Mouse (Mus musculus): ENCODE results near the gene Zswim5. TPM values are rescaled to one million over a fixed set of nuclear protein-coding genes. Genes with fewer than 3 reads are reported as not detected.

The Zswim5 gene
- polyA plus RNA-seq, 1 experiment from 2014 or later = 0.43 TPM

- Histone ChIP-seq H3K4me1 (no peaks in the 10 kb centered on the region), H3K4me3 (no peak overlapping the region)
These were observed 15.2 kb upstream of the Zswim5 start for GRCm38 (mm10) chr4:116862023-116862422.

GRCm38 (mm10) chr4:116869898-116870297 is 7.3 kb upstream of the Zswim5 start:
- no peak for ATAC-seq (ENCODE audit: extremely low read depth, insufficient number of reproducible peaks, low FRiP score, low TSS enrichment)
- peaks cover 11% of the 10 kb centered on the region for H3K27me3 ChIP-seq (replicated peaks)
- H3K36me3 ChIP-seq = no peaks in the 10 kb centered on the region
- no peak overlapping the region for H3K4me3 ChIP-seq
- no peak overlapping the region for H3K27ac ChIP-seq (replicated peaks)
- H3K4me2 ChIP-seq = no peak overlapping the region
- no peak overlapping the region for H3K9ac ChIP-seq
- no peaks in the 10 kb centered on the region for H3K9me3 ChIP-seq
- no peaks in the 10 kb centered on the region for H3K4me1 ChIP-seq
- WGBS = 56% methylated on average over 3 of the region's 3 CpGs

More at GRCm38 (mm10) chr4:116862023-116862422, 15.2 kb upstream of the Zswim5 start:
- no peaks in the 10 kb centered on the region for H3K9me3 ChIP-seq
- H3K4me2 ChIP-seq = no peak overlapping the region
- 49% methylated on average over 8 of the region's 8 CpGs for WGBS
- no peak for ATAC-seq (ENCODE audit: extremely low read depth, insufficient number of reproducible peaks, low FRiP score, low TSS enrichment)
- no peaks in the 10 kb centered on the region for H3K36me3 ChIP-seq
- no peak overlapping the region for H3K9ac ChIP-seq
- H3K27ac ChIP-seq (replicated peaks) = no peak overlapping the region
- no peaks in the 10 kb centered on the region for H3K27me3 ChIP-seq (replicated peaks)

DNA sequence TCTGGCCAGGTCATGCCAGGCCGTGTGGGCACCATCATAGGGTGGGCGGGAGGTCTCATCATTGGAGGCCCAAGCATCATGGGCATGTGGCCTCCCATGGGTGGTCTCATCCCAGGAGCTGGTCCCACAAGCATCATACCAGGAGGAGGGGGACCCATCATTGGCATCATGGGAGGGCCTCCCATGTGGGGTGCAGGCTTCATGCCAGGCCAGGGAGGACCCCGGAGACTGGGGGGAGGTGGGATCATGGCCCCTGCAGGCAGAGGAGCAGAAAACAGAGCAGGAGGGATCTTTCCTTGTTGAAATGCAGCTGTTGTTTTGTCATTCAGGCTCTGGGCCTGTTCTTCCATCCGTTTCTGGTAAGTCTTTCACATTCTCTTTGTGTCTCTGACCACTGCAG is 2.6 kb upstream of the Zswim5 start:
- 81% methylated on average over 4 of the region's 4 CpGs for WGBS
- Histone ChIP-seq H3K36me3 (no peaks in the 10 kb centered on the region), H3K4me1 (peaks cover 8% of the 10 kb centered on the region), H3K27ac (replicated peaks) (no peak overlapping the region), H3K9me3 (no peaks in the 10 kb centered on the region), H3K9ac (no peak overlapping the region), H3K27me3 (replicated peaks) (peaks cover 22% of the 10 kb centered on the region), H3K4me2 (no peak overlapping the region), H3K4me3 (no peak overlapping the region)
- no peak for ATAC-seq (ENCODE audit: extremely low read depth, insufficient number of reproducible peaks, low FRiP score, low TSS enrichment)

DNA sequence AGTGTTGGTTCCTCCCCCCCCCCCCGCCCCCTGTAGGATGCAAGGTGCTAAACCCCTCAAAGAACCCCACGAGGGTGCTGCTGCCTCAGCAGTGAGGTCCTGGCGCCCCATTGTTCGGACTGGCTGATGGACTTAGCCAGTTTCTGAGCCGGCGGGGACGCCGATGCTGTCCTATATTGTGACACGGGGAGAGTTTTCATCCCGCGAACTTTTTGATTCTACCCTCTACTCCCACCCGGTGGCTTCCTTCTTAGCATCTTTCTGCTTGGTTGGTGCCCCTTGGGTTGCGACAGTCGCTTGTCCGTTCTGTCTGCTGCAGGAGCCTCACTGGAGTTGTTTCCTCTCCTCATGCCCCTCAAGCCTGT is 564 bp upstream of the Zswim5 start:
- Histone ChIP-seq H3K27ac (replicated peaks) (peak overlapping the region; percentile 87), H3K9ac (peak overlapping the region; percentile 87), H3K4me2 (peak overlapping the region; percentile 94), H3K9me3 (no peaks in the 10 kb centered on the region), H3K4me3 (peak overlapping the region; percentile 90), H3K4me1 (peaks cover 8% of the 10 kb centered on the region), H3K36me3 (no peaks in the 10 kb centered on the region), H3K27me3 (replicated peaks) (peaks cover 17% of the 10 kb centered on the region)
- no peak for ATAC-seq (ENCODE audit: extremely low read depth, insufficient number of reproducible peaks, low FRiP score, low TSS enrichment)
- WGBS = under 1% methylated on average over 15 of the region's 15 CpGs

DNA sequence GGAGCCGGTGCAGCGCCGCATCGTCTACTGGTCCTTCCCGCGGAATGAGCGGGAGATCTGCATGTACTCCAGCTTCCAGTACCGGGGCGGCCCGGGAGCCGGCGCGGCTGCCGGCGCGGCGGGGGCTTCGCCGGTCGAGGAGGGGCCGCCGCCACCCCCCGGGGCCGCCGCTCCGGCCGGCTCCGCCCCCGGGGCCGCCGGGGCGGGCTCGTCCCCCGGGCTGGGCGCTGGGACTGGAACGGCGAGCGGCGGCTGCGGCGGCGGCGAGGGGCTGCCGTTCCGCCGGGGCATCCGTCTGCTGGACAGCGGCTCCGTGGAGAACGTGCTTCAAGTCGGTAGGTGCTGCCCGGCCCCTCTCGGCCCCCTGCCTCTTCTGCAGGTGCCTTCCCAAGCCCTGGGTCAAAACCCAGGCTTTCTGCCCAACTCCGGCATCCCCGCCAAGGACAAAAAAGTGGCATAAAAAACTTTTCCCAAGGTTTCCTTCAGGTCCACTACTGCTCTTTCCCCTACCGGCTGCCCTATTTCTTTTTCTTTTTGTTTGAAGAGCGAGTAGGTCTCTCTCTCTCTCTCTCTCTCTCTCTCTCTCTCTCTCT is 649 bp downstream of the Zswim5 start:
- Histone ChIP-seq H3K4me3 (peak overlapping the region; percentile 90), H3K27me3 (replicated peaks) (peaks cover 17% of the 10 kb centered on the region), H3K4me1 (peaks cover 8% of the 10 kb centered on the region), H3K9me3 (no peaks in the 10 kb centered on the region), H3K9ac (peak overlapping the region; percentile 87), H3K27ac (replicated peaks) (peak overlapping the region; percentile 87), H3K36me3 (no peaks in the 10 kb centered on the region), H3K4me2 (peak overlapping the region; percentile 94)
- 0 out of 2 replicates have a peak, but pooled peaks have one; percentile 8 for ATAC-seq (ENCODE audit: extremely low read depth, insufficient number of reproducible peaks, low FRiP score, low TSS enrichment)
- WGBS = under 1% methylated on average over 44 of the region's 57 CpGs

DNA sequence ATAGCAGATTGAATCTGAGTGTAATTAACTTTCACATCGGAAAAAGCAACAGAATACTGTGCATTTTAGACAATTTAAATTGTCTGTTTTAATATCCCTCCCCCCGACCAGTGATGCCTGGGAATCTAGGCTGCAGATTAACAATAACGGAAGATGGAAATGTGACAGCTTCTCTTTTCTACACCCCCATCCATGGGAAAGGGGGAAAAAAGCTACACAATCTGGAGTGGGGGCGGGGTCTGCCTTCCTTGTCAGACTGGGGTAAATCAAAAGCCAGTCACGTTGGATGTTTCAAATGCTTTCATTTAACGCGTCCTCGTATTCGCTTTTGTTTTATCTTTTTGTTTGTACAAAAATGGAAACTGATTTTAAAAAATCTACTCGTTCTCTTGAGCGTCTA is 1.3 kb downstream of the Zswim5 start:
- ATAC-seq (ENCODE audit: extremely low read depth, insufficient number of reproducible peaks, low FRiP score, low TSS enrichment) = no peak

DNA sequence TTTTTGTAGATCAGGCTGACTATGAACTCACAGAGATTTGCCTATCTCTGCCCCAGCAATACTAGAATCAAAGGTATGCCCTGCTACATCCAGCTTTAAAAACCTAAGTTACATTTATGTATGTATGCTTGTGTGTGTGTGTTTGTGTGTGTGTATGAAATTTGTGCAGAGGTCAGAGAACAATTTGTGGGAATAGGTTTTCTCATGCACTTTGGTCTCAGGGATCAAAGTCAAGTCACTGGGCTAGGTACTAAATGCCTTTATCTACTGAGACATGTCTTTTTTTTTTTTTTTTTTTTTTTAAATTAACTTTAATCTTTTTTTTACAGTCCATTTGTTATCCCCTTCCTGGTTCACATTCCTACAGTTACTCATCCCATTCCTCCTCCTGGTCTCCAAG is 5.5 kb downstream of the Zswim5 start:
- Histone ChIP-seq H3K27ac (replicated peaks) (no peak overlapping the region), H3K9ac (no peak overlapping the region), H3K36me3 (no peaks in the 10 kb centered on the region), H3K9me3 (no peaks in the 10 kb centered on the region), H3K27me3 (replicated peaks) (0 out of 2 replicates have a peak, but pooled peaks cover 3% of the 10 kb centered on the region), H3K4me3 (no peak overlapping the region), H3K4me2 (no peak overlapping the region), H3K4me1 (no peaks in the 10 kb centered on the region)
- ATAC-seq (ENCODE audit: extremely low read depth, insufficient number of reproducible peaks, low FRiP score, low TSS enrichment) = no peak

More for the DNA sequence above, 1.3 kb downstream of the Zswim5 start:
- Histone ChIP-seq H3K9me3 (no peaks in the 10 kb centered on the region), H3K27me3 (replicated peaks) (peaks cover 17% of the 10 kb centered on the region), H3K4me2 (peak overlapping the region; percentile 94), H3K36me3 (no peaks in the 10 kb centered on the region), H3K4me1 (peaks cover 8% of the 10 kb centered on the region), H3K4me3 (peak overlapping the region; percentile 90), H3K27ac (replicated peaks) (peak overlapping the region; percentile 87; the same call in 1 of the 2 replicates), H3K9ac (peak overlapping the region; percentile 87)
- 8% methylated on average over 11 of the region's 11 CpGs for WGBS

DNA sequence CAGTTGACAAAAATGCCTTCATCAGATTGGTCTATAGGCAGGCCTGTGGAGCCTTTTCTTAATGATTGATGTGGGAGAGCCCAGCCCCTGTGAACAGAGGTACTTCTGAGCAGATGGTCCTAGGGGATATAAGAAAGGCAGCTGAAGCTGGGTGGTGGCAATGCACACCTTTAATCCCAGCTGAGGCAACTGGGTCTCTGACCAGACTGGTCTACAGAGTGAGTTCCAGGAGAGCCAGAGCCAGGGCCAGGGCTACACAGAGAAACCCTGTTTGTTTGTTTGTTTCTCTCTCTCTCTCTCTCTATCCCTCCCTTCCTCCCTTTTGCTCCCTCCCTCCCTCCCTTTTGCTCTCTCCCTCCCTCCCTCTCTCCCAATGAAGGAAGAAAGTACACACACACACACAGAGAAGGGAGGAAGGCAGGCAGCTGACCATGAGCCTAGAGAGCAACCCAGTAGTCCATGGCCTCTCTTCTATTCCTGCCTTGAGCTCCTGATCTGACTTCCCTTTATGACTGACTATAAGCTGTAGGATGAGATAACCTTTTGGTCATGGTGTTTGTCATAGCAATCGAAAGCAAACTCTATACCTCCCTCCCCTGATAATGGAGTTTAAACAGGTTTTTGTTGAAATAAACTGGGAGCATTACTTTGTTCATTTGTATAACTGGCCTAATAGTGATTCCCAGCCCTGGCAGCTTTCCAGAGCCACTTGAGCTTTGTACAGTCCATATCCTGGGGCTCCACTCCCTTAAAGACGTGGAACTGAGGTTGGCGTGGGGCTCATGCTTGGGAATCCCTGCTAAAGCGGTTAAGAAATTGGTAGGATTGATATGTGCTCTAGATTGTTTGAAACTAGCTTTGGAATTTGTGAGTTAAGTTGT is 17.3 kb downstream of the Zswim5 start:
- 53% methylated on average over 4 of the region's 4 CpGs for WGBS
- no peak overlapping the region for H3K4me3 ChIP-seq

DNA sequence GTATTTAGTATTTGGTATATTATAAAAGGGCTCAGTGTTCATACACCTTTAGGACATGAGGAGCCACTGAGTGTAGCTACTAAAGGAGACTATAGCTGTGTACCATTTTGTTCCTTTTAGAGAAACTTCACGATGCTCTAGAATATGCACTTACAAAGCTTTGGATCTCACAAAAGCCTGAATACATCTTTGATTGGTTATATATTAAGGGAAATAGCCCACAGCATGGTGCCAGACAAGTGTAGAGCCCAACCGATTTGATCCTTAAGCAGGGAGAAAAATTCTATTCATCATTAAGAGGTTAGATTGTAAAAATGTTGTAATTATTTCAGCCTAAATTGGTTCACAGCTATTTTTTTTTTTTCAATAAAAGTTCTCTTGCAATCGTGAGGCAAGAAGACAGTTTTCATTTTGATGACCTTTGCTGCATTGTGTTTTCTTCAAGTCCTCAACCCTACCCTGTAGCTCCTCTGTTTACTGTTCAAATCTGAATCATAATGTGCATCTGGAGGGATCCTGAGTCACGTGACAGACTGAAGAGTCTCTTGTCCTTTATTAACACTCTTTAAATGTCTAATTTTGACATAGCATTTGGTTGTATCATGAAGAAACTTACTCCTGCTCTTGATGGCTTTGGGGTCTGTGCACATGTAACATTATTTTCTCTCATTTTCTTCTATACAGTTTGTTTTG is 33.5 kb downstream of the Zswim5 start:
- Histone ChIP-seq H3K27me3 (replicated peaks) (no peaks in the 10 kb centered on the region), H3K9ac (no peak overlapping the region), H3K36me3 (no peaks in the 10 kb centered on the region), H3K4me3 (no peak overlapping the region), H3K9me3 (no peaks in the 10 kb centered on the region), H3K4me2 (no peak overlapping the region), H3K27ac (replicated peaks) (no peak overlapping the region), H3K4me1 (no peaks in the 10 kb centered on the region)
- 70% methylated on average over 4 of the region's 4 CpGs for WGBS
- ATAC-seq (ENCODE audit: extremely low read depth, insufficient number of reproducible peaks, low FRiP score, low TSS enrichment) = no peak

More for the DNA sequence above, 17.3 kb downstream of the Zswim5 start:
- no peak overlapping the region for H3K9ac ChIP-seq
- no peak overlapping the region for H3K4me2 ChIP-seq
- no peak overlapping the region for H3K27ac ChIP-seq (replicated peaks)
- no peaks in the 10 kb centered on the region for H3K36me3 ChIP-seq
- H3K4me1 ChIP-seq = peaks cover 10% of the 10 kb centered on the region
- H3K27me3 ChIP-seq (replicated peaks) = no peaks in the 10 kb centered on the region
- ATAC-seq (ENCODE audit: extremely low read depth, insufficient number of reproducible peaks, low FRiP score, low TSS enrichment) = no peak
- H3K9me3 ChIP-seq = no peaks in the 10 kb centered on the region

DNA sequence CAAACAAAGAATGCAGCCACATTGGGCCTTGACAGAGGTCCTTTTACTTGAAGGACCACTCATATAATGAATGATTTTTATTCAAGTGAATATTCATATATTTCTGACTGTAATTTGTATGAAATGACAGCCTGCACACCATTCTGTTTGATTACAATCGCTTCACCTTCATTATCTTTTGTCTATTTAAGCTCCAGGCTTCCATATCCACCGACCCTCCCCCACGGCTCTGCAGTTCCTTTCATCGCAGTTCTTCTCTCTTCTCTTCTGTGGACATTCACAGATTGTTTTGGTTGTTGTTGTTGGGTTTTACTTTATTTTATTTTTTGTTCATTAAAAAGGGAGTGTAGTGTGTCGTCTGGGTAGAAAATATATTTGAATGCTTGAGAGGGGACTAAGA is 34.0 kb downstream of the Zswim5 start:
- Histone ChIP-seq H3K9ac (no peak overlapping the region), H3K4me1 (no peaks in the 10 kb centered on the region), H3K27me3 (replicated peaks) (no peaks in the 10 kb centered on the region), H3K27ac (replicated peaks) (no peak overlapping the region), H3K9me3 (no peaks in the 10 kb centered on the region), H3K4me3 (no peak overlapping the region), H3K36me3 (no peaks in the 10 kb centered on the region), H3K4me2 (no peak overlapping the region)
- WGBS = 66% methylated on average over 5 of the region's 5 CpGs
- ATAC-seq (ENCODE audit: extremely low read depth, insufficient number of reproducible peaks, low FRiP score, low TSS enrichment) = no peak

- ATAC-seq (ENCODE audit: extremely low read depth, insufficient number of reproducible peaks, low FRiP score, low TSS enrichment) = no peak
- Histone ChIP-seq H3K4me3 (no peak overlapping the region), H3K4me2 (no peak overlapping the region), H3K36me3 (no peaks in the 10 kb centered on the region), H3K9ac (no peak overlapping the region), H3K27ac (replicated peaks) (no peak overlapping the region), H3K27me3 (replicated peaks) (no peaks in the 10 kb centered on the region), H3K9me3 (no peaks in the 10 kb centered on the region), H3K4me1 (no peaks in the 10 kb centered on the region)
- WGBS = 71% methylated on average over 2 of the region's 2 CpGs
These were observed 36.1 kb downstream of the Zswim5 start for GRCm38 (mm10) chr4:116913318-116913717.

All from heart, embryonic 13.5 days (tissue).